Mouse (Mus musculus): ENCODE results near the gene Gm8978.
"Not testable (repeated sequence)": the region's sequence is repeated elsewhere in the genome, so short reads cannot be mapped to it uniquely, and the experiment has no call there.

- TF ChIP-seq CTCF, EP300 (IDR thresholded peaks at IDR 0.05; ENCODE audit: low read depth): not testable (repeated sequence)
Measured at GRCm38 (mm10) chr19:33625152-33625551, at the start of gene Gm8978.
